Mouse (Mus musculus) brain, embryonic 14.5 days (tissue): ENCODE data around the gene Kirrel3.

Source experiments
- CTCF ChIP-seq: fragments of 200-500 bp; IDR thresholded peaks from 2 replicates; pipeline ENCODE4 v1.5.1; 2012; ENCODE audit warnings: inconsistent platforms, mild to moderate bottlenecking, moderate library complexity, borderline replicate concordance; ENCODE audit not compliant: insufficient read depth, insufficient read length; ENCODE audit errors: extremely low read depth
- POLR2A ChIP-seq: fragments of 200-500 bp; IDR thresholded peaks from 2 replicates; pipeline ENCODE4 v1.6.1; 2012; ENCODE audit warnings: mild to moderate bottlenecking, inconsistent platforms, borderline replicate concordance; ENCODE audit not compliant: poor library complexity, insufficient read depth, insufficient read length, severe bottlenecking; ENCODE audit errors: extremely low read depth

GRCm38 (mm10) chr9:34795226-34795625, 309.5 kb downstream of the Kirrel3 start:
- TF ChIP-seq POLR2A (no peak), CTCF (no peak)
